Mouse (Mus musculus) liver, embryonic 14.5 days (tissue): ENCODE measurements around the gene Vmn2r95.

Experiments used
- CTCF ChIP-seq: IDR thresholded peaks from 2 replicates; pipeline ENCODE4 v1.5.1; 2016; ENCODE audit warnings: antibody characterized with exemption, low read depth, control low read depth
- EP300 ChIP-seq: IDR thresholded peaks from 2 replicates; pipeline ENCODE4 v1.6.1; 2016; ENCODE audit warnings: antibody characterized with exemption, low read depth

DNA sequence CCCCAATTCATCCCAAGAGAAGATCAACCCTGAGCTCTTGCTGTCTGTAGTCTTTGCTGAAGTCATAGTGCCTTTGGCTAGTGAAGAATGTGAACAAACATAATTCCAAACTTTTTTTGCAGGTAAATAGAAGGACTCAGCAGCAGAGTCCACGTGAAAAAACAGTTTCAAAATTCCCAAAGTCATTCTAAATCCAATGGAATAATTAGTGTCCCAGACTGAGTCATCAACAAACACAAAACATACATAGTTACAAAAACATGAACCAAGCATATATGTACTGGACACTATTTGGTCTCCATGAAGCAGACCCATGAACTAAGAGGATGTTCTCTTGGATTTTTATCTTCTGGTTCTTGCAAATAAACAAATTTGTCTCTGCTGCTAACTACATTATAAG, at the start of gene Vmn2r95:
- TF ChIP-seq EP300 (no peak), CTCF (no peak)
